Mouse (Mus musculus): Measurements from ENCODE around the gene Dlgap1.

Gene Dlgap1

GRCm38 (mm10) chr17:70173916-70174315 lies 205.0 kb downstream of the Dlgap1 start:
- DNase-seq (ENCODE audit: inconsistent ontology term) = no peak

- no peak for DNase-seq (ENCODE audit: inconsistent ontology term)
Measured at GRCm38 (mm10) chr17:70191228-70191627, 222.4 kb downstream of the Dlgap1 start.

GRCm38 (mm10) chr17:70222891-70223290 lies 254.0 kb downstream of the Dlgap1 start:
- DNase-seq (ENCODE audit: inconsistent ontology term) = no peak

- no peak for DNase-seq (ENCODE audit: inconsistent ontology term)
Measured at GRCm38 (mm10) chr17:70247342-70247741, 278.5 kb downstream of the Dlgap1 start.

GRCm38 (mm10) chr17:70248250-70248649 lies 279.4 kb downstream of the Dlgap1 start:
- DNase-seq (ENCODE audit: inconsistent ontology term) = no peak

GRCm38 (mm10) chr17:70252476-70252875 lies 283.6 kb downstream of the Dlgap1 start:
- DNase-seq (ENCODE audit: inconsistent ontology term) = no peak

GRCm38 (mm10) chr17:70256371-70256770 lies 287.5 kb downstream of the Dlgap1 start:
- DNase-seq (ENCODE audit: inconsistent ontology term) = no peak

- peak; percentile 80 for DNase-seq (ENCODE audit: inconsistent ontology term)
Measured at GRCm38 (mm10) chr17:70263156-70263555, 294.3 kb downstream of the Dlgap1 start.

- peak; percentile 36 for DNase-seq (ENCODE audit: inconsistent ontology term)
Measured at GRCm38 (mm10) chr17:70272125-70272524, 303.3 kb downstream of the Dlgap1 start.

- no peak for DNase-seq (ENCODE audit: inconsistent ontology term)
Measured at GRCm38 (mm10) chr17:70287708-70288107, 318.8 kb downstream of the Dlgap1 start.

GRCm38 (mm10) chr17:70294106-70294505 lies 325.2 kb downstream of the Dlgap1 start:
- no peak for DNase-seq (ENCODE audit: inconsistent ontology term)

GRCm38 (mm10) chr17:70301941-70302478 lies 333.1 kb downstream of the Dlgap1 start:
- no peak for DNase-seq (ENCODE audit: inconsistent ontology term)

GRCm38 (mm10) chr17:70302656-70303055 lies 333.8 kb downstream of the Dlgap1 start:
- no peak for DNase-seq (ENCODE audit: inconsistent ontology term)

- no peak for DNase-seq (ENCODE audit: inconsistent ontology term)
Measured at GRCm38 (mm10) chr17:70305021-70305420, 336.1 kb downstream of the Dlgap1 start.

GRCm38 (mm10) chr17:70307418-70308176 lies 338.7 kb downstream of the Dlgap1 start:
- no peak for DNase-seq (ENCODE audit: inconsistent ontology term)

- DNase-seq (ENCODE audit: inconsistent ontology term) = no peak
Measured at GRCm38 (mm10) chr17:70308364-70309231, 339.7 kb downstream of the Dlgap1 start.

GRCm38 (mm10) chr17:70316327-70316726 lies 347.5 kb downstream of the Dlgap1 start:
- DNase-seq (ENCODE audit: inconsistent ontology term) = no peak

- no peak for DNase-seq (ENCODE audit: inconsistent ontology term)
Measured at GRCm38 (mm10) chr17:70317779-70318178, 348.9 kb downstream of the Dlgap1 start.

- no peak for DNase-seq (ENCODE audit: inconsistent ontology term)
Measured at GRCm38 (mm10) chr17:70321976-70322375, 353.1 kb downstream of the Dlgap1 start.

- DNase-seq (ENCODE audit: inconsistent ontology term) = no peak
Measured at GRCm38 (mm10) chr17:70333440-70333839, 364.6 kb downstream of the Dlgap1 start.

GRCm38 (mm10) chr17:70334171-70334570 lies 365.3 kb downstream of the Dlgap1 start:
- DNase-seq (ENCODE audit: inconsistent ontology term) = peak; percentile 40

GRCm38 (mm10) chr17:70339821-70340220 lies 370.9 kb downstream of the Dlgap1 start:
- DNase-seq (ENCODE audit: inconsistent ontology term) = no peak

Measured in Muller cell, postnatal 12 days (primary cell).